Mouse (Mus musculus) cerebellum, adult 2 months (tissue): ENCODE measurements around the gene Setd7. TPM values are rescaled to one million over a fixed set of nuclear protein-coding genes. Genes with fewer than 3 reads are reported as not detected.
"Not testable (repeated sequence)": the region's sequence is repeated elsewhere in the genome, so short reads cannot be mapped to it uniquely, and the experiment has no call there.

Experiments used
- DNase-seq, 2 experiments: peaks; one replicate each; pipeline ENCODE4 v3.0.0; 2021
- H3K27ac ChIP-seq: fragments of 200-500 bp; 2 replicates; pipeline ENCODE4 v1.5.1; 2012; ENCODE audit warnings: low read length, control low read depth, inconsistent platforms; ENCODE audit not compliant: insufficient read depth
- H3K27me3 ChIP-seq: fragments of 200-500 bp; 2 replicates; pipeline ENCODE4 v1.6.1; 2012; ENCODE audit warnings: inconsistent platforms, mild to moderate bottlenecking, low read length, moderate library complexity; ENCODE audit not compliant: control insufficient read depth, insufficient read depth
- H3K4me1 ChIP-seq: fragments of 200-500 bp; 2 replicates; pipeline ENCODE4 v1.6.1; 2011; ENCODE audit warnings: low read length; ENCODE audit not compliant: control insufficient read depth, insufficient read depth
- H3K4me3 ChIP-seq: fragments of 200-500 bp; replicated peaks from 2 replicates; pipeline ENCODE3; 2011; ENCODE audit warnings: mild to moderate bottlenecking, low read depth, low read length, control low read depth; ENCODE audit not compliant: insufficient read depth
- CTCF ChIP-seq: fragments of 200-500 bp; IDR thresholded peaks from 2 replicates; pipeline ENCODE4 v1.5.1; 2011; ENCODE audit warnings: low read depth, mild to moderate bottlenecking, control low read depth, low read length, moderate library complexity, borderline replicate concordance; ENCODE audit not compliant: insufficient read depth
- POLR2A ChIP-seq: fragments of 200-500 bp; IDR thresholded peaks from 2 replicates; pipeline ENCODE4 v1.6.1; 2011; ENCODE audit warnings: low read length, control low read depth, borderline replicate concordance; ENCODE audit not compliant: insufficient read depth
- WGBS: fragments of 180-500 bp; shearing (Covaris S2); methylation state at CpG from one replicate; pipeline ENCODE4 v1.1.7; 2018; 5-methylcytosine and 5-hydroxymethylcytosine counted together
- polyA plus RNA-seq: library from polyadenylated mRNA; depleted of rRNA; stranded (reverse); fragments of >200 nt; gene quantifications from 2 replicates; pipeline ENCODE4 v1.2.3, GENCODE M21; 2012

Setd7 gene
- polyA plus RNA-seq, 1 experiment = 83.0 TPM

GRCm38 (mm10) chr3:51591591-51591990 is 30.9 kb upstream of the Setd7 start:
- no peak for TF ChIP-seq CTCF
- no peak for TF ChIP-seq POLR2A
- Histone ChIP-seq H3K27me3 (no peaks in the 10 kb centered on the region), H3K4me3 (no peak overlapping the region), H3K4me1 (no peaks in the 10 kb centered on the region), H3K27ac (no peak overlapping the region)
- WGBS = 21% methylated on average over 6 of the region's 6 CpGs
- peak in 1 of 2 experiments; percentile 29 for DNase-seq

- WGBS = 75% methylated on average over 15 of the region's 15 CpGs
- no peak overlapping the region for H3K4me3 ChIP-seq
- H3K27ac ChIP-seq = no peak overlapping the region
Measured at GRCm38 (mm10) chr3:51590207-51590892, 29.7 kb upstream of the Setd7 start.

GRCm38 (mm10) chr3:51587697-51588262 is 27.1 kb upstream of the Setd7 start:
- Histone ChIP-seq H3K4me3 (no peak overlapping the region), H3K4me1 (no peaks in the 10 kb centered on the region), H3K27ac (no peak overlapping the region), H3K27me3 (no peaks in the 10 kb centered on the region)
- WGBS = 71% methylated on average over 7 of the region's 7 CpGs
- no peak for DNase-seq
- TF ChIP-seq CTCF = no peak
- TF ChIP-seq POLR2A = no peak

More at GRCm38 (mm10) chr3:51590207-51590892, 29.7 kb upstream of the Setd7 start:
- no peak for DNase-seq
- Histone ChIP-seq H3K4me1 (no peaks in the 10 kb centered on the region), H3K27me3 (no peaks in the 10 kb centered on the region)
- TF ChIP-seq POLR2A = no peak
- no peak for TF ChIP-seq CTCF

- Histone ChIP-seq H3K27ac (no peak overlapping the region), H3K4me1 (no peaks in the 10 kb centered on the region), H3K4me3 (no peak overlapping the region), H3K27me3 (no peaks in the 10 kb centered on the region)
- 29% methylated on average over 18 of the region's 18 CpGs for WGBS
- peak; percentile 81 for TF ChIP-seq CTCF
- TF ChIP-seq POLR2A = no peak
- peak; percentile 69 to 82 for DNase-seq
Measured at GRCm38 (mm10) chr3:51583574-51584391, 23.1 kb upstream of the Setd7 start.

- WGBS = 74% methylated on average over 4 of the region's 4 CpGs
- H3K27ac ChIP-seq, H3K4me3 ChIP-seq, H3K27me3 ChIP-seq, DNase-seq, H3K4me1 ChIP-seq: not testable (repeated sequence)
Measured at GRCm38 (mm10) chr3:51579243-51579642, 18.6 kb upstream of the Setd7 start.

GRCm38 (mm10) chr3:51577816-51578749 is 17.4 kb upstream of the Setd7 start:
- Histone ChIP-seq H3K4me3 (no peak overlapping the region), H3K27me3 (no peaks in the 10 kb centered on the region), H3K4me1 (no peaks in the 10 kb centered on the region), H3K27ac (no peak overlapping the region)
- TF ChIP-seq CTCF = no peak
- no peak for TF ChIP-seq POLR2A
- 79% methylated on average over 12 of the region's 12 CpGs for WGBS
- no peak for DNase-seq

- no peak for DNase-seq
- H3K4me1 ChIP-seq = no peaks in the 10 kb centered on the region
- H3K27ac ChIP-seq = no peak overlapping the region
- no peaks in the 10 kb centered on the region for H3K27me3 ChIP-seq
- TF ChIP-seq POLR2A = no peak
- no peak for TF ChIP-seq CTCF
- no peak overlapping the region for H3K4me3 ChIP-seq
- WGBS = 65% methylated on average over 11 of the region's 11 CpGs
Measured at GRCm38 (mm10) chr3:51577359-51577758, 16.7 kb upstream of the Setd7 start.

- Histone ChIP-seq H3K4me3 (no peak overlapping the region), H3K27ac (no peak overlapping the region), H3K4me1 (no peaks in the 10 kb centered on the region), H3K27me3 (no peaks in the 10 kb centered on the region)
- DNase-seq = no peak
- TF ChIP-seq POLR2A (no peak), CTCF (no peak)
- 81% methylated on average over 9 of the region's 9 CpGs for WGBS
Measured at GRCm38 (mm10) chr3:51573915-51574314, 13.2 kb upstream of the Setd7 start.
